Mouse (Mus musculus): Measurements from ENCODE around the gene Dcdc2a. TPM values are rescaled to one million over a fixed set of nuclear protein-coding genes. Genes with fewer than 3 reads are reported as not detected.
A peak's percentile ranks its signal among the peaks of the same experiment; 100 is the strongest.

The Dcdc2a gene
- total and polyA plus RNA-seq, 2 experiments from 2014 or later = 2.0 to 6.4 TPM

DNA sequence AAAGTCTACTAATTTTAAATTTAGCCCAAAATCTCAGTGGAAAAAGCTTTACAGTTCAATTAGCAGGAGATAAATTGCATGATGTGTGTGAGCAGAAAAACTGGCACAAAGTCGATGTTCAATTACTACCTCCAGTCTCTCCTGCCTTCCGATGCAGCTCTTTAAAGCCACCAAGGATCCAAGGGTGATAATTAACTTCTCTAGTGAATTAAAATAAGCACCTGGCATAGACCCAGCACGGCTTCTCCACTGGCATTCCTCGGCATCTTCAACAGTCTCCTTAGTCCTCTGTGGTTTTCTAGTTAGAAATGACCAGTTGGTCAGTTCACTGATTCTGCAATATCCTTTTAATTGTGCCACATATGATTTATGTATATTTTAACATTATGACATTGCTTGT lies 95.1 kb downstream of the Dcdc2a start:
- no peak overlapping the region for H3K9ac ChIP-seq (replicated peaks; ENCODE audit: low read length)
- 0 out of 2 replicates have a peak, but pooled peaks cover 4% of the 10 kb centered on the region for H3K4me1 ChIP-seq (ENCODE audit: insufficient read depth, low read length)
- ATAC-seq = no peak
- H3K27me3 ChIP-seq (ENCODE audit: insufficient read depth, low read length) = no peaks in the 10 kb centered on the region
- 29% methylated on average over 4 of the region's 4 CpGs for WGBS
- H3K36me3 ChIP-seq (ENCODE audit: insufficient read depth, low read length) = no peaks in the 10 kb centered on the region
- H3K9me3 ChIP-seq (ENCODE audit: low read length) = no peaks in the 10 kb centered on the region
- no peak overlapping the region for H3K4me2 ChIP-seq (ENCODE audit: low read depth, low read length)
- H3K4me3 ChIP-seq (ENCODE audit: low read length) = no peak overlapping the region
- no peak overlapping the region for H3K27ac ChIP-seq
- DNase-seq (ENCODE audit: low spot score) = peak; percentile 45
- no peak for TF ChIP-seq CTCF (IDR thresholded peaks at IDR 0.05; ENCODE audit: low read depth)

DNA sequence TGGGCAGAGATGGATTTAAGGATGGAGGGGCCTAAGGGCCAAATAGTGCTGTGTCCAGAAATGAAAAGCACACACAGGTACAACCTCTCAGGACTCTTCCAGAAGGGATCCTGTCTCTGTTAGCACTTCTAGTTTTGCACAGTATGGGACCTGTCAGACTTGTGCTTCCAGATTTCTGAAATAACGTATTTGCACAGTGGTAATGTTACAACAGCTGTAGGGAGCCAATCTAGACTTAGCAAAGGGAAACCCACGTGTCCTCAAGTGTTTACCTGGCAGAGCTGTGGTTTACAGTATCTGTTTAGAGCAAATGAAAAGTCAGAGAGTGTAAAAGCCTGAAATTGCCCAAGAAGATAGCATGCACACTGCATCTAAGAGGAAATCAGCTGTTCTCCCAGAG lies 104.1 kb downstream of the Dcdc2a start:
- H3K4me1 ChIP-seq (ENCODE audit: insufficient read depth, low read length) = no peaks in the 10 kb centered on the region
- TF ChIP-seq CTCF (IDR thresholded peaks at IDR 0.05; ENCODE audit: low read depth) = no peak
- H3K4me2 ChIP-seq (ENCODE audit: low read depth, low read length) = no peak overlapping the region
- DNase-seq (ENCODE audit: low spot score) (no peak), ATAC-seq (no peak)
- 40% methylated on average over 2 of the region's 2 CpGs for WGBS
- H3K9ac ChIP-seq (replicated peaks; ENCODE audit: low read length) = no peak overlapping the region
- no peak overlapping the region for H3K4me3 ChIP-seq (ENCODE audit: low read length)
- H3K27me3 ChIP-seq (ENCODE audit: insufficient read depth, low read length) = no peaks in the 10 kb centered on the region
- H3K36me3 ChIP-seq (ENCODE audit: insufficient read depth, low read length) = no peaks in the 10 kb centered on the region
- H3K27ac ChIP-seq = no peak overlapping the region
- H3K9me3 ChIP-seq (ENCODE audit: low read length) = no peaks in the 10 kb centered on the region

DNA sequence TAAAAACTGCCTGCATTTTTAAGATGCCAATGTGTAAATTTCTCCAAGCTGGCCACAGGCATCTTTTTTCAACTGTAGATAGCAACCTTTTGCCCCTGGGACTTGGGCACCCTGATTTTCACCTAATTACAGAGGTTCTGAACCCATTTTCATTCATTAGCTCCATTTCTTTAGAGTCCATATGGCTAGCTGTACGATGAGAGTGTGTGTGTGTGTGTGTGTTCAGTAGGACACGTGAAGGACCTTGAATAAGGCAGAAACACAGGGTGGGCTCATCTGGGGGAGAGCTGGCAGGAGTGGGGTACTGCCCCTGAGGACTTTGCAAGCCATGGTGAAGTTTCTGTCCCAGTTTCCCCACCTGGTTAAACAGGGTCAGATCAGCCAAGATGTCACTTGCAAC lies 105.0 kb downstream of the Dcdc2a start:
- ATAC-seq = no peak
- H3K4me3 ChIP-seq (ENCODE audit: low read length) = no peak overlapping the region
- no peaks in the 10 kb centered on the region for H3K27me3 ChIP-seq (ENCODE audit: insufficient read depth, low read length)
- H3K27ac ChIP-seq = no peak overlapping the region
- H3K9ac ChIP-seq (replicated peaks; ENCODE audit: low read length) = no peak overlapping the region
- H3K4me1 ChIP-seq (ENCODE audit: insufficient read depth, low read length) = no peaks in the 10 kb centered on the region
- 69% methylated on average over 2 of the region's 2 CpGs for WGBS
- TF ChIP-seq CTCF (IDR thresholded peaks at IDR 0.05; ENCODE audit: low read depth) = no peak
- no peak overlapping the region for H3K4me2 ChIP-seq (ENCODE audit: low read depth, low read length)
- no peaks in the 10 kb centered on the region for H3K9me3 ChIP-seq (ENCODE audit: low read length)
- no peaks in the 10 kb centered on the region for H3K36me3 ChIP-seq (ENCODE audit: insufficient read depth, low read length)
- DNase-seq (ENCODE audit: low spot score) = no peak

DNA sequence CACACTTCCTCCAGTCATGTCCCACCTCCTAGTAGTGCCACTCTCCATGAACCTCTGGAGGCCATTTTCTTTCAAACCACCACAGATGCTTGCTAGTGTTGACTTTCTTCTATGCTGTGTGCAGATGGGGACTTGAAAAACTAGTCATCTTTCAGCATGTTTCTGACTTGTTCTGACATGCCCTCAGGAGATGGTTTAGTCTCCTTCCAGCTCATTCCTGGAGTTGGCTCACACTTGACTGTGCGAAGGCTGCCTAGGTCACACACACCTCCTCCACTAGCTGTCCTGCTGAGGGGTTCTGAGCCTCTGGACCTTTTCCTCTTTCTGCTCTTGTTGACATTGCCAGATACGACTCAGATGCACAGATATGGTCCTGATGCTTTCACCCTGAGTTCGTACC lies 106.8 kb downstream of the Dcdc2a start:
- Histone ChIP-seq H3K9ac (replicated peaks; ENCODE audit: low read length) (no peak overlapping the region), H3K27ac (no peak overlapping the region), H3K4me3 (ENCODE audit: low read length) (no peak overlapping the region), H3K27me3 (ENCODE audit: insufficient read depth, low read length) (no peaks in the 10 kb centered on the region), H3K9me3 (ENCODE audit: low read length) (no peaks in the 10 kb centered on the region), H3K36me3 (ENCODE audit: insufficient read depth, low read length) (no peaks in the 10 kb centered on the region), H3K4me1 (ENCODE audit: insufficient read depth, low read length) (no peaks in the 10 kb centered on the region), H3K4me2 (ENCODE audit: low read depth, low read length) (no peak overlapping the region)
- TF ChIP-seq CTCF (IDR thresholded peaks at IDR 0.05; ENCODE audit: low read depth) = no peak
- 89% methylated on average over 3 of the region's 3 CpGs for WGBS
- no peak for DNase-seq (ENCODE audit: low spot score)
- ATAC-seq = no peak

DNA sequence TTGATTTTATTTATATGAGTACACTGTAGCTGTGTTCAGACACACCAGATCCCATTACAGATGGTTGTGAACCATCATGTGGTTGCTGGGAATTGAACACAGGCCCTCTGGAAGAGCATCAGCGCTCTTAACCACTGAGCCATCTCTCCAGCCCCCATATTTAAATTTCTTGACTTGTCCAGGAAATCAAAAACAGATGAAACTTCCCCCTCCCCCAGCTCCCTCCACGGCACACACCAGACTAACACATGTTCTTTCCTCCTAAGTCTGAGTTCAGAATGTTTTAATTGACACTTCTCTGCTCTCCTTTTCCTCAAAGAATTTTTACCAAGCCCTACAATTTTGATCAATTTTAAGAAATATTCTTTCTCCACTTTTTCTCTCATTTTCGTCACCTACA lies 113.1 kb downstream of the Dcdc2a start:
- no peaks in the 10 kb centered on the region for H3K9me3 ChIP-seq (ENCODE audit: low read length)
- no peak for DNase-seq (ENCODE audit: low spot score)

DNA sequence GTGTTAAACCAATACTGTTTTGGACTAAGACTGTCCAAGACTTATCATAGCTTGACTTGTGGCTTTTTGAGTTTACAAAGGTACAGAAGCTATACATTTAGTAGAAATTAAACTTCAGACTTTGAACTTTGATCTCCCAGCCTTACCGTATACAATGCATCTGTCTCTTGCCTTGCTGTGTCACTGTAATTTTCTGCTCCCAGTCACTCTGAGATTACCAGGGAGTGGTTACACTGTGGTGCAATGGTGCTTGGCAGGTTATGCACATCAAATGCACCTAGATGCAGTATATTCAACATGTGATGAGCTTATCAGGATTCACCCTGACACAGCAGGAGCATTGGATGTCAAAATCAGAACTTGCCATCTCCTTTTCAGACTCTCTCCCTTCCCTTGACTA lies 122.0 kb downstream of the Dcdc2a start:
- Histone ChIP-seq H3K4me1 (ENCODE audit: insufficient read depth, low read length) (no peaks in the 10 kb centered on the region), H3K9ac (replicated peaks; ENCODE audit: low read length) (no peak overlapping the region), H3K27me3 (ENCODE audit: insufficient read depth, low read length) (no peaks in the 10 kb centered on the region), H3K4me2 (ENCODE audit: low read depth, low read length) (no peak overlapping the region), H3K4me3 (ENCODE audit: low read length) (no peak overlapping the region), H3K36me3 (ENCODE audit: insufficient read depth, low read length) (no peaks in the 10 kb centered on the region), H3K9me3 (ENCODE audit: low read length) (no peaks in the 10 kb centered on the region), H3K27ac (no peak overlapping the region)
- ATAC-seq (no peak), DNase-seq (ENCODE audit: low spot score) (no peak)
- TF ChIP-seq CTCF (IDR thresholded peaks at IDR 0.05; ENCODE audit: low read depth) = no peak
- 95% methylated on average over 1 of the region's 1 CpGs for WGBS

More for the DNA sequence above, 113.1 kb downstream of the Dcdc2a start:
- Histone ChIP-seq H3K4me1 (ENCODE audit: insufficient read depth, low read length) (no peaks in the 10 kb centered on the region), H3K27me3 (ENCODE audit: insufficient read depth, low read length) (no peaks in the 10 kb centered on the region), H3K36me3 (ENCODE audit: insufficient read depth, low read length) (no peaks in the 10 kb centered on the region), H3K9ac (replicated peaks; ENCODE audit: low read length) (no peak overlapping the region), H3K4me2 (ENCODE audit: low read depth, low read length) (no peak overlapping the region), H3K4me3 (ENCODE audit: low read length) (no peak overlapping the region), H3K27ac (no peak overlapping the region)
- ATAC-seq = no peak
- WGBS = 82% methylated on average over 3 of the region's 3 CpGs
- TF ChIP-seq CTCF (IDR thresholded peaks at IDR 0.05; ENCODE audit: low read depth) = no peak

DNA sequence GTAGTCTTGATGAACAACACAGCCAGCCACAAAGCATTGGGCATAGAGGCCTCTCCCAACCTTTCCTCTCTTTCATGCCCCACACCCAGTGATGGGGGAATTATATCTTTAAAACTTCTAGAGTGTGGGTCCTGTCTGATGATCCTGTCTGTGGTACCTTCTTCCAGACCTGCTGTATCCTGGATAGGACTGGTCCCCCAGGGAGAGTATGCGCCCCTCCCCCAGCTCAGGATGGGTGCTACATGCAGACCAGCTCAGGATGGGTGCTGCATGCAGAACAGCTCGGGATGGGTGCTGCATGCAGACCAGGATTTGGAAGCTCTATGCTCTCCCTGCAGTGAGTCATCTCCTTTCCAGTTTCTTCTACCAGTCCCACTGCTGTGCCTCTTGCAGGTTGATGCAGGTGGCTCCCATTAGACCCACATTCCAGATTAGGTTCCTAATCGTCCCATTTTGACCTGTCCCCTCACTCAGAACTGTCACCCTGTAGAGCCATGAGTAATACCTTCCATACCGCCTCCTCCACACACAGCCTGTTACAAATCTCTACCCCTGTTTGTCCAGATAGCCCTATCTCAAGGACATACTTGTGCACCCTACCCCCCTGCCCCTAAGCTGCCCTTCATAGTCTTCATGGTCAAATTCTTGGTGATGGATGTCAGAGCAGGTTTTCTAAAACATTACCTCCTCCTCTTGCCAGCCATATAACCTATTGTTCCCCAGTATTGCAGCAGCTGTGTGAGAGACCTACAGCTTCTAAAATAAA lies 122.6 kb downstream of the Dcdc2a start:
- no peaks in the 10 kb centered on the region for H3K27me3 ChIP-seq (ENCODE audit: insufficient read depth, low read length)
- H3K36me3 ChIP-seq (ENCODE audit: insufficient read depth, low read length) = no peaks in the 10 kb centered on the region
- no peak for ATAC-seq
- H3K4me2 ChIP-seq (ENCODE audit: low read depth, low read length) = no peak overlapping the region
- H3K9ac ChIP-seq (replicated peaks; ENCODE audit: low read length) = no peak overlapping the region
- DNase-seq (ENCODE audit: low spot score) = no peak
- no peak overlapping the region for H3K27ac ChIP-seq
- 87% methylated on average over 4 of the region's 4 CpGs for WGBS
- no peaks in the 10 kb centered on the region for H3K9me3 ChIP-seq (ENCODE audit: low read length)
- H3K4me3 ChIP-seq (ENCODE audit: low read length) = no peak overlapping the region
- no peak for TF ChIP-seq CTCF (IDR thresholded peaks at IDR 0.05; ENCODE audit: low read depth)
- no peaks in the 10 kb centered on the region for H3K4me1 ChIP-seq (ENCODE audit: insufficient read depth, low read length)
